Mouse (Mus musculus): Measurements from ENCODE around the gene Gm20716.

DNA sequence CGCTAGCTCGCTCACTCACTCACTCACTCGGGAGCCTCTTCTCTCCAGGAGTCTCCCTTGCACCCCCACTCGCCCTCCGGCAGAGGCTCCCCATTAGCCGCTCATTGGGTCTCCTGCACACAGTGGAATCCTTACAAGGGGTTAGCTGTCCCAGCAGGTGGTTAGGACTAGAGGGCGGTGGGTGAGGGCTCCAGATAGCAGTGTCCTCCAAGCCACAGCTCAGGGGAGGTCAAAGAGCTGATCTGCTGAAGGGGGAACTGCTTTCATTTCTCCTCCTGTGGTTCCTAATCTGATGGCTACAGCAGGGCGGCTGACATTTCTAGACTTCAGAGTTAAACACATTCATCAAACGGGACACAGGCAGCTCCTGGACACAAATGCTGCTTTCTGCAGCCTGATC lies 43.2 kb upstream of the Gm20716 start:
- no peak for TF ChIP-seq MAFK (IDR thresholded peaks at IDR 0.05; ENCODE audit: insufficient read depth, low read depth, low read length)
- TF ChIP-seq HCFC1 (IDR thresholded peaks at IDR 0.05; ENCODE audit: borderline replicate concordance, insufficient read depth, low read length) = no peak
- no peak for TF ChIP-seq ZC3H11A (IDR thresholded peaks at IDR 0.05; ENCODE audit: borderline replicate concordance, low read depth, low read length)
- TF ChIP-seq CHD2 (IDR thresholded peaks at IDR 0.05; ENCODE audit: low read depth, low read length) = no peak
- no peak for TF ChIP-seq ZNF384 (IDR thresholded peaks at IDR 0.05; ENCODE audit: low read depth, low read length)
